Mouse (Mus musculus): ENCODE data around the gene Dgkd.
"Not testable (repeated sequence)": the region's sequence is repeated elsewhere in the genome, so short reads cannot be mapped to it uniquely, and the experiment has no call there.

Dgkd gene

GRCm38 (mm10) chr1:87852892-87853600 lies at the start of gene Dgkd:
TSS of gene Dgkd (plus strand) at chr1:87853287.
- DNase-seq = peak; percentile 91

- DNase-seq = no peak
Measured at GRCm38 (mm10) chr1:87803576-87803975, 49.5 kb upstream of the Dgkd start, which contains the start of gene Sag. TSS of gene Sag (plus strand) at chr1:87803680.

- DNase-seq = no peak
Measured at GRCm38 (mm10) chr1:87807751-87808150, 45.3 kb upstream of the Dgkd start.

GRCm38 (mm10) chr1:87811391-87811790 lies 41.7 kb upstream of the Dgkd start:
- no peak for DNase-seq

- DNase-seq = no peak
Measured at GRCm38 (mm10) chr1:87812061-87812460, 41.0 kb upstream of the Dgkd start.

GRCm38 (mm10) chr1:87813155-87813554 lies 39.9 kb upstream of the Dgkd start:
- DNase-seq = no peak

GRCm38 (mm10) chr1:87813681-87814080 lies 39.4 kb upstream of the Dgkd start:
- DNase-seq = no peak

- no peak for DNase-seq
Measured at GRCm38 (mm10) chr1:87824420-87824995, 28.6 kb upstream of the Dgkd start.

GRCm38 (mm10) chr1:87825281-87825680 lies 27.8 kb upstream of the Dgkd start:
- DNase-seq = no peak

GRCm38 (mm10) chr1:87825991-87826390 lies 27.1 kb upstream of the Dgkd start:
- no peak for DNase-seq

- no peak for DNase-seq
Measured at GRCm38 (mm10) chr1:87826474-87826873, 26.6 kb upstream of the Dgkd start.

- DNase-seq = not testable (repeated sequence)
Measured at GRCm38 (mm10) chr1:87827476-87827875, 25.6 kb upstream of the Dgkd start.

GRCm38 (mm10) chr1:87828185-87828584 lies 24.9 kb upstream of the Dgkd start:
- DNase-seq = no peak

- no peak for DNase-seq
Measured at GRCm38 (mm10) chr1:87828926-87829580, 24.0 kb upstream of the Dgkd start.

- DNase-seq = no peak
Measured at GRCm38 (mm10) chr1:87829621-87830211, 23.4 kb upstream of the Dgkd start.

GRCm38 (mm10) chr1:87836453-87836852 lies 16.6 kb upstream of the Dgkd start:
- no peak for DNase-seq

GRCm38 (mm10) chr1:87837018-87837417 lies 16.1 kb upstream of the Dgkd start:
- DNase-seq = no peak

GRCm38 (mm10) chr1:87840411-87841208 lies 12.5 kb upstream of the Dgkd start:
- DNase-seq = no peak

- peak; percentile 72 for DNase-seq
Measured at GRCm38 (mm10) chr1:87846801-87847474, 6.1 kb upstream of the Dgkd start.

- no peak for DNase-seq
Measured at GRCm38 (mm10) chr1:87847475-87848168, 5.5 kb upstream of the Dgkd start.

GRCm38 (mm10) chr1:87848237-87848996 lies 4.7 kb upstream of the Dgkd start:
- no peak for DNase-seq
